Mouse (Mus musculus) adipocyte (in vitro differentiated cells): Measurements from ENCODE around the gene Tada1.

Experiments used
- DNase-seq: peaks from one replicate; pipeline ENCODE4 v3.0.0-alpha.2; 2016; ENCODE audit warnings: low spot score

Gene Tada1

DNA sequence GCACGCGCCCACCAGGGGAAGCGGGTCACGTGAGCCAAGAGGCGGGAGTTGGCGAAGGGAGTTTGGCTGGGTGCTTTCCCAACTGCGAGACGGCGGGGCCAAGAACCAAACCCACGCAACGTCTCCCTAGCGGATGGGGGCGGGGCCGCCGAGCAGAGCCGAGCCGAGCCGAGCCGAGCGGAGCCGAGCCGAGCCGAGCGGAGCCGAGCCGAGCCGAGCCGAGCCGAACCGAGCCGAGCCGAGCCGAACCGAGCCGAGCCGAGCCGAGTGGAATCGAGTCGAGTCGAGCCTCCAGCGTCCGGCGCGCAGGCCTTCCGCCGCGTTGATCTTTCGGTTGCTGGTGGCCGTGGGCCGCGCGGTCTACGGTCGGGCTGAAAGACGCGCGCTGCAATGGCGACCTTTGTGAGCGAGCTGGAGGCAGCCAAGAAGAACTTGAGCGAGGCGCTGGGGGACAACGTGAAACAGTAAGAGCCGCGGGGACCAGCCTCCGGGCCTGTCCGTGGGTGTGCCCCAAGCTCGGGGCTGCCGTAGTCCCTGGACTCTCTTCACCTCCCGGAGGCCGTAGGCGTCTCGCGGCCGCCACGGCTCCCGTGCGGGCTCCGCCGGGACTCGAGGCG lies at the start of gene Tada1:
Tada1 (plus strand) TSS at position 85 of the 617 bp plus-strand sequence.
- DNase-seq, result peak; percentile 95

- no peak for DNase-seq
Observed at GRCm38 (mm10) chr1:166330752-166331151, 48.1 kb upstream of the Tada1 start.

GRCm38 (mm10) chr1:166339110-166339509 lies 39.8 kb upstream of the Tada1 start:
- DNase-seq, result peak; percentile 11

GRCm38 (mm10) chr1:166342060-166342459 lies 36.8 kb upstream of the Tada1 start:
- no peak for DNase-seq

DNA sequence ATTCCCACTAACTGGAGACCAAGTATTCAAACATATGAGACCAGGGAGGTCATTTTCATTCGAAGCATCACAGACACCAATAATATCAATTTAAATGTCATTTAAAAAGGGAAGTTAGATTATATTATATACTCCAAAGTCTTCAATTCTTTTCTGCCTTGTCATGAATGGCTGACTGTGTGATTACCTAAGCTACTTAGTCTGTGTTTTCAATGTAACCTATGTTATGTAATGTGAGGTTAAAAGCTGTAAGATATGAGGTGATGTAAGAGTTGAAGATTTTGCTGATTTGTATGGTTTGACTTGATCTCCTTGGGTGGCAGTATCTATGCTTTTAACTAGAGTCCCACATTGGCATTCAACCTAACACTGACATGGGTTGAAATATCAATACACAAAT lies 36.4 kb upstream of the Tada1 start:
- DNase-seq, result no peak

- no peak for DNase-seq
Observed at GRCm38 (mm10) chr1:166343586-166343985, 35.3 kb upstream of the Tada1 start.

DNA sequence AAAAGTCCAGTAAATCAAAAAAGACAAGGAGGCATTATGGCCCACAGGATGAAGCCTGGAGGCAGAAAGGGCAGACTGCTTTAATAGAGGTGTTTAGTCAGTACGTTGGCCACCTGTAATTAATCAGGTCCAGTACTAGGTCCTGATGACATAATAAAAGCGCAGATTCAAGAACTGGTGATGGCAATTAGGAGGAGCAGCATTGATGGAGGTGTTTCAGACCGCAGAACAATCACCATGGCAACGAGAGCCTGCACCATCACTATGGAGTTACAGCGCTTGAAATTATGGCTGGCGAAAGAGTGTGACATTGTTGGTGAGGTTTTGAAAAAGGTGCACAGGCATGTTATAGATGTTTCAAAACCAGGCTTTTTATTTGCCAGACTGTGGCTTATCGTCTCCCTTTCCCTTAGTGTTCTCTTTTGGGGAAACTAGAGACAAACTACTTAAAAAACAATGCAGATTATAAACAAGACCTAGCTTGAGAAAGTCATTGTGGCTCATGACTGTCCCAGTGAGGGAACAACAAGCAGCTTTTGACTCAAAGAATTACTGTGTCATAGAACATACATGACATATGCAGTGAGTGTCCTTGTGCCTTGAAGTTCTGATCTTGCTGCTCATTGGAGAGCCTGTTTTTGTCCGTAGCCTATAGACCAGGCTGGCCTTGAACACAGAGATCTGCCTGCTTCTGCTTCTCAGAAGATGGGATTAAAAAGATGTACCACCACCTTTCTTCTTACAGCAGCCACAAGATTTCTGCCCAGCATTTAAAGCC lies 34.4 kb upstream of the Tada1 start:
- DNase-seq, result no peak

DNA sequence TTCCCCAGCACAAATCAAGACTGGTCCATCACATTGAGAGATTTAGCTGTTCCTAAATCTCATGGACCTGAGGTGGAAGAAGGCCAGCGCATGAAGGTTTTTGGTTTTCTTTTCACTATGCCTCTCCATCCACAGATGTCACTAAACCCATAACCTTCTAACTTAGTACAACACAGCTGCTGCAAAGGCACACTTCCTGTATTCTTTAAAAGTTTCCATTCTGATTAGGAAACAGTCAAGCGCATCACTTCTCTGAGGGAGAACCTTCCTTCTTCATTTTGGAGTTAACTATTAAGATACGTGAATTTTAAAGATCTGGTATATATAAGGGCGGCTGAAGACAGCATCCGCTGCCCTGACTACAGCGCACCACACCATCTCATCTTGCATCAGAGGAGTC lies 33.3 kb upstream of the Tada1 start:
- no peak for DNase-seq

- DNase-seq, result no peak
Observed at GRCm38 (mm10) chr1:166346906-166347305, 32.0 kb upstream of the Tada1 start.

GRCm38 (mm10) chr1:166349341-166349740 lies 29.6 kb upstream of the Tada1 start:
- no peak for DNase-seq

DNA sequence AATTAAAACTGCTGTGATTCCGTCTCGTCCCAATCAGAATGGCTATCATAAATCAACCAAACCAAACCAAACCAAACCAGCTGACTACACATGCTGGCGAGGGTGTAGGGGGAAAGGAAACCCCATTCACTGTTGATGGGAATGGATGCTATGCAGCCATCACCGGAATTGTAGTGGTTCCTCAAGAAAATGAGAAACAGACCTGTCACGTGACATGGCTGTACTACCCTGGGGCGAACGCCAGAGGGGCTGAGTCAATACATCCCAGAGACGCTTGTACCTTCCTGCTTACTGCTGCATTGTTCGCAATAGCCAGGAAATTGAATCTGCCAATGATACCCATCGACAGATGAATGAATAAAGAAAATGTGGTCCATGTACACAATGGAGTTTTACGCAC lies 29.1 kb upstream of the Tada1 start:
- DNase-seq, result no peak

DNA sequence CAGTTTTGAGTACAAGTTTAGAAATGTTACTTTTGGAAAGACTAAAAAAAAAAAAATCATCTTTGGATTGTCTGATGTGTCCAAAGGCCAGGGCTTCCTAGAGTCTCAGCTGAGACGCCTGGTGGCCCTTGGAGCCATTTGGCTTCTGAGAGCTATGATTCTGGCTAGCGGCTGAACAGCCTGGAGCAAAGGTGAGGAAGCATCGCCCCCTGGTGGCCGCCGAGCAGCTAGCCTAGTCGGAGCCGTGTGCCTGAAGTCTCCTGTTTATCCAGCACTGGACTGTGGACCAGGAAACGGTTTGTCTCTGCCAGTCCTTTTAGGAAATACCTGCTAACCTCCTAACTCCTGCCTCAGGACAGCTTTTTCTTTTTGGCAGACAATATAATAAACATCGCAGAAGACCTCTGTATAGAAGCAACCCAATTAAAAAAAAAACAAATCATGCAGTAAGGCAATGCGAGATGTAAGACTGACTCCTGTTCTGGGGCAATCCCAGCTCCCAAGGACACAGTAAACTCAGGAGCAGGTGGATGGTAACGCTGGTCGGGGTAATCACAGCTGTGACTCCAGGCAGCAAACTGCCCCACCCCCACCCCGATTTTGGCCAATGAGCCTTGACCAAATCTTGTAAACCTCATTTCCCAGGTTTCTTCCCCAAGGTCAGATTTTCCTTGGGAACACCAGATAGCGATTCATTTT lies 18.6 kb upstream of the Tada1 start:
- peak; percentile 72 for DNase-seq

DNA sequence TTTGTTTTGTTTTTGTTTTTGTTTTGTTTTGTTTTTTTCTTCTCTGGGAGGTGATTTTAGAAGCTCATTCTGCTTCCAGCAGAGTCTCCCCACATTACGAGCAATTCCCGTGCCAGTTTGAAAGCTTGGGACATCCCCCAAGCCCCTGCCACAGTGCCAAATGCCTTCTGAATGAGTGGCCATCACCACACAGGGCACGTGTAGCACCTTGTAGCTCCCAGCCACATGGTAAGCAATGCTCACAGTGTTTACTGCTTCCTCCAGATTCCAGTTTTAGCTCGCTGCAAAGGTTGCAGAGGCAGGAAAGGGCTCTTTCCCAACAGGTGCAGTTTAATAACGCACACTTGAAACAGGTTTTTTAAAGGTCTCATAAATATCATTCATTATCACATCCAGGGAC lies 18.0 kb upstream of the Tada1 start:
- no peak for DNase-seq

GRCm38 (mm10) chr1:166361842-166362241 lies 17.1 kb upstream of the Tada1 start:
- DNase-seq, result no peak

GRCm38 (mm10) chr1:166362659-166363058 lies 16.2 kb upstream of the Tada1 start:
- no peak for DNase-seq

GRCm38 (mm10) chr1:166363122-166363521 lies 15.8 kb upstream of the Tada1 start:
- no peak for DNase-seq

DNA sequence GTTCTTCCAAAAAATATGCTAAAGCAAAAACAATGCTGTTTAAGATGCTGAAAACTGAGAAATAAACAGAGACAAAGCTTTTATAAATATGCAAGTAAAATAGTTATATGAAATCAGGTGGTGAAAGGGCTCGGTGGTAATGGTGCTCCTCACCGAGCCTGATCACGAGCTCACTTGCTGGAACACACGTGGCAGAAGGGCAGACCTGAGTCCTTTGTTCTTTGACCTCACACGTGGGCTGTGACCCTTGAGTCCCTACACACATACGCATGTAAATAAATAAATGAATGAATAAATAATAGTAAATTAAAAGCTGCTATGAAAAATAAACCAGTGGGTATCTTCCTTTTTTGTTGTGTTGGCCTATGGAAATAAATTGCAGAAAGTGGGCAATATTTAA lies 1.7 kb upstream of the Tada1 start:
- no peak for DNase-seq

- DNase-seq, result no peak
Observed at GRCm38 (mm10) chr1:166378431-166379012, 375 bp upstream of the Tada1 start.

DNA sequence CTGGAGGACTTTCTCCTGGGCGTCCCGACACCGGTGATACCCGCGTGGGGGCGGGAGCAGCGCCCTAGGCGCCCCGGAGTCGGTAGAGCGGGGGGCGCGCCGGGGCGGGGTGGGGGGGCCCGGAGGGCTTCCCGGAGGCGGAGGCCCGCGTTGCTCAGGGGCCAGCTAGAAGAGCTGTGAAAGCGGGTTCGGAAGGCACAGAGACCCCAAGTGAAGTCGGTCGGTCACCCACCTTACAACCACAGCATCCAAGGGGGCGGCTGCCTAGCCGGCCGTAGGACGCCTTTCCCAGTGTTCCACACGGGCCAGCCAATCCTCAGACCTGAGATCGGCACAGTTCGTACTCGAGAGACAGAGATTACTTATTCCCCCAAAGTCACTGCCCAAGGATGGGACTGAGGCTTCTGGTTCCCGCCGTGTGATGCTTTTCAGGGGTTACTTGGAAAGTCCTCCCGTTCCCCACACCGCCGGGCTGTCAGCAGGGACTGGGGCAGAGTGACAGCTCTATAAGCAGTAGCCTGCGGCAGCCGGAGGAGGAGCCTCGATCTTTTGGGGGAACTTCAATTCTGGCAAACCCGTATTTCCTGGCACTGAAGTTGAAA lies 834 bp downstream of the Tada1 start:
- DNase-seq, result peak; percentile 69

DNA sequence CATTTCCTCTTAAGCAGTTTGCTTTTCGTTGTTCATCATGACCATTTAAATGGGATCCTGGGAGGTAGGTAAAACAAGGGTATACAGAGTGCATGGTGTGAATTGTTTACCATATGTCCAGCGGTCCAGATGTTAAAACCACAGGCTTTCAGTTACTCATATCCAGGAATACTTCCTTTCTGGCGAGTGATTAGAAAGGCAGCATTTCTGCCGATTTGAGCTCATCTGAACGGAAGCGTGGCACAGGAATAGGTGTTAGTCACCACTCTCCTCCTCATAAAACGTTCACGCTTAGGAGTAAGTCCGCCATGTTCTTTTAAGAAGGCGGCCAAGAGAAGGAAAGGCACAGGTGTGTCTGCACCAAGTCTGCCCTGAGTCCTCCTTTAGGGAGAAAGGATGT lies 2.4 kb downstream of the Tada1 start:
- no peak for DNase-seq

- no peak for DNase-seq
Observed at GRCm38 (mm10) chr1:166381821-166382220, 2.9 kb downstream of the Tada1 start.

- DNase-seq, result no peak
Observed at GRCm38 (mm10) chr1:166382626-166383025, 3.7 kb downstream of the Tada1 start.
